Mouse (Mus musculus) kidney, adult 2 months (tissue): ENCODE measurements around the gene A4gnt.

Experiments
- CTCF ChIP-seq: fragments of 200-500 bp; conservative IDR thresholded peaks from 2 replicates; pipeline ENCODE4 v1.5.1; 2011; ENCODE audit warnings: low read depth, mild to moderate bottlenecking, control low read depth, low read length, moderate library complexity, mixed read lengths; ENCODE audit not compliant: insufficient read depth, insufficient read length
- POLR2A ChIP-seq: fragments of 200-500 bp; IDR thresholded peaks from one replicate; pipeline ENCODE4 v1.6.1; 2011; ENCODE audit warnings: low read depth, low read length, control low read depth

DNA sequence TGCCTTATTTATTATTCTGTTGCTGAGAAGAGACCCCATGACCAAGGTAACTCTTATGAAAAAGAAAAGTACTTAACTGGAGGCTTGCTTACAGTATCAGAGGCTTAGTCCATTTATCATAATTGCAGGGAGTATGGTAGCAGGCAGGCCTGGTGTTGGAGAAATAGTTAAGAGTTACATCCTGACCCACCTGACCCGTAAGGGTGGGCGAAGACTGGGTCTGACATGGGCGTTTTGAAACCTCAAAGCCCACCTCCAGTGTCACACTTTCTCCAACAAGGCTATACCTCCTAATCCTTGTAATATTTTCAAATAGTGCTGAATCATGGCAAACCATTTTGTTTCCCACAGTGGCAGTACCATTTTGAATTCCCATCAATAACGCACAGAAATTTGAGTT is 16.3 kb downstream of the A4gnt start:
- TF ChIP-seq CTCF (no peak), POLR2A (no peak)
